Mouse (Mus musculus) liver, embryonic 14.5 days (tissue): ENCODE data around the gene Alyref. TPM values are rescaled to one million over a fixed set of nuclear protein-coding genes. Genes with fewer than 3 reads are reported as not detected.

Source experiments
- ATAC-seq: fragments of 200-750 bp; cut with Nextera tagmentation; 2 replicates; pipeline ENCODE4 v1.8.0; 2017; ENCODE audit warnings: moderate number of reproducible peaks, mild to moderate bottlenecking, moderate library complexity; ENCODE audit not compliant: insufficient read depth
- DNase-seq, 3 experiments: peaks; one replicate each; pipeline ENCODE4 v3.0.0-alpha.2; 2012 to 2013; ENCODE audit warnings: low read depth in 3 of 3, low spot score in 3 of 3
- H3K27ac ChIP-seq: fragments of 300-500 bp; sonication (generic); 2 replicates; pipeline ENCODE4 v1.5.1; 2014; ENCODE audit warnings: moderate library complexity, mild to moderate bottlenecking, control low read depth, inconsistent platforms
- H3K27me3 ChIP-seq: fragments of 300-500 bp; sonication (generic); 2 replicates; pipeline ENCODE4 v1.6.1; 2014; ENCODE audit warnings: mild to moderate bottlenecking, low read length, moderate library complexity; ENCODE audit not compliant: control insufficient read depth, insufficient read depth
- H3K36me3 ChIP-seq: fragments of 300-500 bp; sonication (generic); replicated peaks from 2 replicates; pipeline ENCODE4 v1.6.1; 2014; ENCODE audit warnings: low read depth; ENCODE audit not compliant: control insufficient read depth, insufficient read depth
- H3K4me1 ChIP-seq, 2 experiments: fragments of 200-500 bp in 1 of 2; fragments of 300-500 bp in 1 of 2; sonication (generic) in 1 of 2; replicated peaks; 2 replicates each; pipeline ENCODE4 v1.6.1; 2012 to 2014; ENCODE audit warnings: antibody characterized with exemption in 1 of 2, inconsistent platforms in 1 of 2, low read length in 1 of 2; ENCODE audit not compliant: control insufficient read depth in 2 of 2, insufficient read depth in 2 of 2
- H3K4me2 ChIP-seq: fragments of 300-500 bp; sonication (generic); 2 replicates; pipeline ENCODE4 v1.6.1; 2014; ENCODE audit warnings: low read depth, mild to moderate bottlenecking, control low read depth, moderate library complexity
- H3K4me3 ChIP-seq, 2 experiments: fragments of 200-500 bp in 1 of 2; fragments of 300-500 bp in 1 of 2; sonication (generic) in 1 of 2; 2 replicates each; pipeline ENCODE4 v1.5.1; 2012 to 2014; ENCODE audit warnings: low read depth in 2 of 2, low read length in 2 of 2, mild to moderate bottlenecking in 2 of 2, control low read depth in 1 of 2, inconsistent platforms in 1 of 2, moderate library complexity in 1 of 2; ENCODE audit not compliant: insufficient read depth in 1 of 2
- H3K9ac ChIP-seq: fragments of 300-500 bp; sonication (generic); replicated peaks from 2 replicates; pipeline ENCODE4 v1.6.1; 2014; ENCODE audit warnings: mild to moderate bottlenecking, control low read depth, moderate library complexity
- H3K9me3 ChIP-seq: fragments of 300-500 bp; sonication (generic); 2 replicates; pipeline ENCODE4 v1.6.1; 2016; ENCODE audit warnings: low read length, mixed read lengths; ENCODE audit not compliant: control insufficient read depth
- CTCF ChIP-seq: IDR thresholded peaks from 2 replicates; pipeline ENCODE4 v1.5.1; 2016; ENCODE audit warnings: antibody characterized with exemption, low read depth, control low read depth
- EP300 ChIP-seq: IDR thresholded peaks from 2 replicates; pipeline ENCODE4 v1.6.1; 2016; ENCODE audit warnings: antibody characterized with exemption, low read depth
- WGBS: fragments of 180-500 bp; shearing (Covaris S2); extraction: QIAGEN DNeasy Blood & Tissue Kit; methylation state at CpG from one replicate; pipeline ENCODE4 v1.1.7; 2014; ENCODE audit not compliant: insufficient replicate concordance; 5-methylcytosine and 5-hydroxymethylcytosine counted together
- polyA plus RNA-seq, 2 experiments: library from polyadenylated mRNA; depleted of rRNA in 1 of 2; stranded (reverse) in 1 of 2; unstranded in 1 of 2; fragments of >200 nt; fragmentation: Nextera tagmentation in 1 of 2; extraction: Ambion mirVana in 1 of 2; gene quantifications; 2 replicates each; pipeline versions ENCODE4 v1.2.1 to v1.2.3; 2012 to 2014

The Alyref gene
- polyA plus RNA-seq, 2 experiments = 110 to 349 TPM

DNA sequence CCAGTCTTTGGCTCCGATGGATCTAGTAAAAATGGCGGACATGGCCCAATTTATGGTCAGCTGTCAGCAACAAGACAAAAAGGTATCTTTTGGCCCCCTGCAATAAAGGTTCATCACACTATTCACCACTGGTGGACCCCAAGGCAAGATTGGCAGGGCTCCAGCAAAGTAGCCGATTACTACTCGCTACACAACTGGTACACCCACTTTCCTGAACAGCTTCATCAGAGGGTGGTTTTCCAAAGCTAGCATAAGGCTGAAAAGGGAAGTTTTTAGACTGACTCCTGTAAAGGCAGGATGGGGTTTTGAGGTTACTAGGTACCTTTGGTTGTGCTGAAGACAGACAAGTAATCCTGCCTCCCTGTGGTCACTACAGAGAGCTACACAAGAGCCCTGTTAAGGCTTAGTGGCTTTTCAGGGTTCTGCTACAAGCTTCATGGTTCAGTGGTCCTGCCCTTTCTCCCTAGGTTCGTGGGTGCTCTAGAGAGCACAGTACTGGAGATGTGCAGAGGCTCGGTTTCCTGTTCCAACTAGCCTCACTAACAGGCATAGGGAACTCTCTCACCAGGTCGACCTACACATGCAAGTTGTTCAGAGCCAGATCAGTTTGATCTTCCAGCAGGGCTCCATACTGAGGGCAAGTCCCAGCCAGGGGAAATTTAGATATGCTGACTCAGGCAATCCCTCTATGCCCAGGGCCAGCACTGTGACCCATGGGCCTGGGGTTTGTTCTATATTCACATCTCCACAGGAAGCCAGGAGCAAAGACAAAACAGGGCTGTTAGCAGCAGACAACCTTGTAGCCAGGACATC is 20.7 kb downstream of the Alyref start:
- no peak overlapping the region for H3K4me3 ChIP-seq
- H3K9me3 ChIP-seq = no peaks in the 10 kb centered on the region
- H3K4me1 ChIP-seq = peaks cover 22 to 25% of the 10 kb centered on the region in 2 experiments
- no peak overlapping the region for H3K9ac ChIP-seq
- peaks cover 18% of the 10 kb centered on the region for H3K36me3 ChIP-seq
- ATAC-seq (no peak), DNase-seq (no peak)
- no peaks in the 10 kb centered on the region for H3K27me3 ChIP-seq
- TF ChIP-seq CTCF (peak; percentile 50), EP300 (no peak)
- peak overlapping the region; percentile 41 for H3K27ac ChIP-seq
- 71% methylated on average over 7 of the region's 7 CpGs for WGBS
- H3K4me2 ChIP-seq = peak overlapping the region; percentile 11

DNA sequence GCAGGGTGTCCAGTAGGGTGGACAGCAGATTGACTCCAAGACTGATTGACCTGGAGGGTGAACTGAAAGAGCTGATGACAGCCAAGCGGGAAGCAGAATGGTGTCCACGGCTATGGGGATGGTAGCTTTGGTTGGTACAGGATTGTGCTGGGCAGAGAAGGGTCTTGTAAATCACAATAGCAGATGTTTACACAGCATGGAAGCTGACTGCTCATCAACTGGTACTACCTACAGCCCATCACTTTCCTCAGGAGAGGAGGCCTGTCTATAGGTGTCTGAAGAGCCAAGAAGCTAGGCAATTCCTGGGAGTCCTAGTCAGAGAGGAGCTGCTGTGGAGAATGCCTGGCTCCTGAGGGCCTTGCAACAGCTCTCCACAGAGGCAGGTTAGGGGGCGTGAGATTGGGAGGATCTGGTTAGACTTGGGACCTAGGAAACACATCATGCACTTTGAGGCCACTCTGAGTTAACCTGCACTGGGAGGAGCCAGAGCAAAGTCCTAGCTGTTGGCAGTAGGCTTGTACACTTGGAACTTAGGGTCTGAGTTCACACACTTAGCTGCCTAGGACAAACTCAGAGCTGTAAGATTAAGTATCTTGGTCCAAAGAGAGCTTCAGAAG is 21.7 kb downstream of the Alyref start:
- DNase-seq = no peak
- H3K9ac ChIP-seq = no peak overlapping the region
- H3K9me3 ChIP-seq = no peaks in the 10 kb centered on the region
- H3K27ac ChIP-seq = peak overlapping the region; percentile 41
- H3K4me2 ChIP-seq = peak overlapping the region; percentile 11; the same call in 1 of the 2 replicates
- no peak overlapping the region for H3K4me3 ChIP-seq
- H3K4me1 ChIP-seq = peaks cover 21 to 25% of the 10 kb centered on the region in 2 experiments
- TF ChIP-seq CTCF (no peak), EP300 (no peak)
- ATAC-seq = no peak
- no peaks in the 10 kb centered on the region for H3K27me3 ChIP-seq
- 82% methylated on average over 3 of the region's 3 CpGs for WGBS
- H3K36me3 ChIP-seq = peaks cover 18% of the 10 kb centered on the region

DNA sequence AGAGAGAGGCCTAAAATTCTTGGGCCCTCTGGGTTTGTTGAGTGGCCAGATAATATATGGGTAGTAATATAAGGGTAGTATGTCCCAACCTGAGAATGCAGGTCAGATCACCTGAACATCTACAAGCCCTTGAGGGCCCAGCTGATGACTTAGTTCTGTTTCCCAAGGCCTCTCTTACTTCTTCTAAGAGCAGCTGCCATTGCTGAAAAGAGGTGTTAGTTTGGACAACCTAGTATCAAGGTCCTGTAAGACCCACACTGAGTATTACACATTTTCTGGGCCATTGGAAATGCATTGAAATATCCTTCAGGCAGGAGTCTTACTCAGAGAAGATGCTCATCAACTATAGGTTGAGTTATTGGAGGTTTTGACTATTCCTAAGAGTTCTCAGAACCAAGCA is 22.2 kb downstream of the Alyref start:
- Histone ChIP-seq H3K9me3 (no peaks in the 10 kb centered on the region), H3K36me3 (peaks cover 21% of the 10 kb centered on the region), H3K4me3 (no peak overlapping the region), H3K9ac (no peak overlapping the region), H3K27ac (peak overlapping the region; percentile 26; the same call in 1 of the 2 replicates), H3K27me3 (no peaks in the 10 kb centered on the region), H3K4me1 (peaks cover 26 to 31% of the 10 kb centered on the region in 2 experiments), H3K4me2 (no peak overlapping the region)
- no peak for ATAC-seq
- no peak for TF ChIP-seq CTCF
- TF ChIP-seq EP300 = no peak
- no peak for DNase-seq

DNA sequence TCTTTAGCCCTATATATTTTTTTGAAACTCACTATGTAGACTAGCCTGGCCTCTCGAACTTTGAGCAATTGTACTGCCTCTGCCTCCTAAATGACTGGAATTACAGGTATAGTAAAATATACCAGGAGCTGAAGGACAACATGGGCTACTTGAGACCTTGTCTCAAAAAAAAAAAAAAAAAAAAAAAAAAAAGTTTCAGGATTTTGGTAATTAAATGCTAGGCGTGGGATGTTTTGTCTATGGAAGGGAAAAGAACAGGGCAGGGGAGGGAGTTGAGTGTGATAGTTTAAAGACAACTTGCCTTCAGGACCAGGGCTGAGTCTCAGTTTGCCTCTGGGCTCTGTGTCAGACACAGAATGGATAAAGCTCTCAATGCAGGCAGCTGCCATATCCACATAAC is 23.1 kb downstream of the Alyref start:
- no peak overlapping the region for H3K9ac ChIP-seq

DNA sequence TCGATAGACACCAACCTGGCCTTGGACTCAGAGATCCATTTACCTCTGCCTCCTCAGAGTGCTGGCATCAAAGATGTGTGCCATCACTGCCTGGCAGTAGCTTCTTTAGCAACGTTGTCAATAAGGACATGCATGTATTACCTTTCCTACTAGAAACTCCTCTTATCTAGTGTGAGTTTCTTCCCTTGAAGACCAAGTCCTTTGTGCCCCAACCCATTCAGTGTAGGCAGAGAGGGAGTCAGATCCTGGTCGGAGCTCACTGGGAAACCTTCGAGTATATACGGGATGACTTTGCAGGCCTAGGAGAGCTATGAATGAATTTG is 23.9 kb downstream of the Alyref start:
- Histone ChIP-seq H3K9me3 (no peaks in the 10 kb centered on the region), H3K4me1 (peaks cover 17 to 24% of the 10 kb centered on the region in 2 experiments), H3K27me3 (no peaks in the 10 kb centered on the region), H3K4me3 (peak overlapping the region; percentile 81 to 83), H3K27ac (peak overlapping the region; percentile 18), H3K9ac (peak overlapping the region; percentile 91), H3K4me2 (peak overlapping the region; percentile 98), H3K36me3 (peaks cover 29% of the 10 kb centered on the region)
- DNase-seq (no peak), ATAC-seq (no peak)
- no peak for TF ChIP-seq EP300
- no peak for TF ChIP-seq CTCF
- 32% methylated on average over 5 of the region's 5 CpGs for WGBS

More for the DNA sequence above, 23.1 kb downstream of the Alyref start:
- no peak for TF ChIP-seq EP300
- Histone ChIP-seq H3K4me3 (no peak overlapping the region), H3K9me3 (no peaks in the 10 kb centered on the region), H3K27me3 (no peaks in the 10 kb centered on the region), H3K4me2 (no peak overlapping the region; the same call in 1 of the 2 replicates), H3K4me1 (peaks cover 21 to 27% of the 10 kb centered on the region in 2 experiments), H3K27ac (no peak overlapping the region), H3K36me3 (peaks cover 29% of the 10 kb centered on the region)
- no peak for ATAC-seq
- DNase-seq = no peak
- WGBS = 68% methylated on average over 2 of the region's 2 CpGs
